Mouse (Mus musculus): Measurements from ENCODE around the gene Ctc1.

GRCm38 (mm10) chr11:69075764-69076479, 60.2 kb downstream of the Ctc1 start:
- TF ChIP-seq CTCF (IDR thresholded peaks at IDR 0.05; ENCODE audit: control insufficient read depth, insufficient read depth, low read length) (no peak), POLR2A (IDR thresholded peaks at IDR 0.05; ENCODE audit: borderline replicate concordance, control insufficient read depth, low read depth, low read length) (no peak)
